Mouse (Mus musculus) cortical plate, adult 2 months (tissue): ENCODE data around the gene Tmem198b.

ENCODE experiments used
- CTCF ChIP-seq: fragments of 200-500 bp; IDR thresholded peaks from 2 replicates; pipeline ENCODE4 v1.5.1; 2011; ENCODE audit warnings: mild to moderate bottlenecking, control low read depth, low read length; ENCODE audit not compliant: insufficient read depth; ENCODE audit errors: extremely low read depth
- POLR2A ChIP-seq: fragments of 200-500 bp; IDR thresholded peaks from 2 replicates; pipeline ENCODE4 v1.6.1; 2011; ENCODE audit warnings: mild to moderate bottlenecking, low read length, control low read depth; ENCODE audit not compliant: insufficient read depth; ENCODE audit errors: extremely low read depth

- TF ChIP-seq POLR2A (no peak), CTCF (no peak)
These were observed 8.6 kb downstream of the Tmem198b start for GRCm38 (mm10) chr10:128795581-128795980.
